Mouse (Mus musculus) MEL-GATA-1-ER (cell line): ENCODE measurements around the gene Samd4b.
A peak's percentile ranks its signal among the peaks of the same experiment; 100 is the strongest.

ENCODE experiments used
- DNase-seq: peaks from one replicate; pipeline ENCODE4 v3.0.0-alpha.2; 2012; ENCODE audit warnings: low read depth; ENCODE audit errors: extremely low read depth

Samd4b gene

GRCm38 (mm10) chr7:28447865-28448820, 149.8 kb downstream of the Samd4b start:
- no peak for DNase-seq

DNA sequence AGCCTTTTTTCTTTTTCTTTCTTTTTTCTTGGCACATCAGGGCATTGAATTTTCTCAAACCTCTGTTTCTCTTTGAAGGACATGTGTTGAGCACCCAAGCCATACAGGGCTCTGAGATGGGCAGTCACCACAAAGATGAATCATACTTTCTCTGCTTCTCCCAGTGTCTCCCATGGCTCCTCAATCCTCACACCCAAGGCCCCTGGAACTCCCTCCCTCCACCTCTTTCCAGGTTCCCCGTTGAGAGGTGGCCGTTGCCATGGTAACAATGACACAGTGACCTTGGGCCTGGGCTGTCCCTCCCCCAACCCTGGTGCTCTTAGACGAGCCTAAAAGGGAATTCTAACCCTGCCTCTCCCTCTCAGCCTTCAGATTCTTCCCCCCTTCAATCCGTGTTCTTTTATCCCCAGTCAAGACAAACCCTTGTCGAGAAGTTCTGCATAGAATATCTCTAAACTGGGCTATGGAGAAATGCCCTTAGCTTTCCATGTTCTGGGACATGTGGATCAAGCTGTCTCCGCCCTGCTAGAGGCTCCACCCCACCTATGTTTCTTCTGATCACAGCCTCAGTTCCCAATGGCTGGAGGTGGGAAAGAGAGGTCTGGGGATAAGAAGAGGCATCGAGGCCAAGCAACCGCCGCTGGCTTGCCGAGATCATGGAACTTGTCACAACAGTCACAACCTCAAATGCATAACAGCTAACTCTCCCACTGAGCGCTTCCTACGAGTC, 150.7 kb downstream of the Samd4b start:
- DNase-seq: no peak

DNA sequence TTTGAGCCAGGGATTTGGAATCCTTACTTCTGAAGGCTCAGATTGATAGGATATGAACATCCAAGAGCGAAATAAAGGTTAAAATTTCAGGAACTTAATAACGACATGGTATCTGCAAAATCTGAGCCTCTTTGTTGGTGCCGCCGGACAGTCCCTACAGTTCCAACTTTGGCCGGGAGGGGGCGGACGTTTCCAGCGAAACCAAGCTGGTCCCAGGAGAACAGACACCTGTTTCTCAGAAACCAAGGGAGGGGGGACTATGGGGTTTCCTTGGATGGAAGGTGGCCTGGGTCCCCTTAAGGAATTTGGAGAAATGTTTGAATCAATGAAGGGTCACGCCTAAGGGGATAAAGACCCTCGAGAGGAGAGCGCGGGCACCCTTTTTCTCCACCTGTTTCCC, 151.5 kb downstream of the Samd4b start:
- no peak for DNase-seq

DNA sequence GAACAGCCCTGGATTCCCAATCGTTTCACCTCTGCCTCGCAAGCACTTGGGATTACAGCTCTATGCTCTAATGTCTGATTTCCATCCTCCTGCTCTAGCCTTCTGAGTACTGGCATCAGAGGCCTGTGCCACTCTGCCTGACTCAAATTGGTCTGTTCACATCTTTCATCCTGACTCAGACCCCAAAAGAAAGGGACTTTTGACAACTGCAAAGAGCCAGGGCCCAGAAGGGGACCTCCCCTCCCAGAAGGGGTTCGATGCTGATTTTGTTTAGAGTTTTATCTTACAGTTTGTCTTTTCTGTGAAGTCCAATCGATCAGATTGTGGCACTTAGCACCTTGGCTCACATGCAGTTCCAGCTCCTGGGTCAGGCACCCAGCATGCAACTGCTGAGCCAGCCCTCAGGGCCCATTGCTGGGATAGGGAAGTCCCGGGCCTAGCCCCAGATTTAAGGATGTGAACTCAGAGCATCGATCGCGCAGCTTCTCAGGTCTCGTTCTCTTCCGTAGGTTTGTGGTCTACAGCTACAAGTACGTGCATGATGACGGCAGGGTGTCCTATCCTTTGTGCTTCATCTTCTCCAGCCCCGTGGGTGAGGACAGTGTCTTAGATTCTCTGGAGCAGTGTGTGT, 153.5 kb downstream of the Samd4b start:
- no peak for DNase-seq

- peak; percentile 70 for DNase-seq
Observed at GRCm38 (mm10) chr7:28442688-28443087, 155.3 kb downstream of the Samd4b start.

DNA sequence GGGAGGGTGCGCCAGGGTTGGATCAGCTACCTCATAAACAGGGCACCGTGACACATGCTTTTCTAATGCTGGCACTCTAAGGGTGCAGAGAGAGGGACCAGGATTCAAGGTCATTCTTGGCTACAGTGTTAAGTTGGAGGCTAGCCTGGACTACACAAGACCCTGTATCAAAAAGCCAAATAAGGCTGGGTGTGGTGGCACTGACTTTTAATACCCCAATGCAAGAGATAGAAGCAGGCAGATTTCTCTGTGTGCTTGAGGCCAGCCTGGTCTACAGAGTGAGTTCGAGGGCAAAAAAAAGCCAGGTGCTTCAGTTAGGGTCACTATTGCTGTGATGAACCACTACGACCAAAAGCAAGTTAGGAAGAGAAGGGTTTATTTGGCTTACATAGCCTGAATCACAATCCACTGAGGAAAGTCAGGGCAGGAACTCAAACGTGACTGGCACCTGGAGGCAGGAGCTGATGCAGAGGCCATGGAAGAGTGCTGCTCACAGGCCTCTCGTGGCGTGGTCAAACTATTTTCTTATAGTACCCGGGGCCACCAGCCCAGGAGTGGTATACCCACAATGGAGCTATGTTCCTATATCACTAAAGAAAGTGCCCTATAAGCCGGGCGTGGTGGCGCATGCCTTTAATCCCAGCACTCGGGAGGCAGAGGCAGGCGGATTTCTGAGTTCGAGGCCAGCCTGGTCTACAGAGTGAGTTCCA, 156.0 kb downstream of the Samd4b start:
- no peak for DNase-seq

DNA sequence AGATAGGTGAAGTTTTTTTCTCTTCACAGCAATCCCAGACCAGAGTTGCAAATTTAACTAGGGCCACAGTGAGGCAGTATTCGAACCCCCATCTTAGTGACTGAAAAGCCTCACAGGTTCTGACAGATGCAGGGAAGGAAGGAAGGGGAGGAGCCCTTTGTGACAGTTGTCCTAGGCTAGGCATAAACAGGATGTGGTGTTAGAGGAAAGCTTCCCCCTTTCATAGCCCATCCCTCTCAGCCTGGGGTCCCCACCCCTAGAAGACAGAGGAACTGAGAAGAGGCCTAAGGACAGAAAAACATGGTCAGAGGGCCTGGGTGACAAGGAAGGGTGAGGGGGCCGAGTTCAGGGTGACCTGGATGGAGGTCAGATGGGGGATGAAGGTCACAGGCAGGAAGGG, 157.2 kb downstream of the Samd4b start:
- DNase-seq: peak; percentile 83

DNA sequence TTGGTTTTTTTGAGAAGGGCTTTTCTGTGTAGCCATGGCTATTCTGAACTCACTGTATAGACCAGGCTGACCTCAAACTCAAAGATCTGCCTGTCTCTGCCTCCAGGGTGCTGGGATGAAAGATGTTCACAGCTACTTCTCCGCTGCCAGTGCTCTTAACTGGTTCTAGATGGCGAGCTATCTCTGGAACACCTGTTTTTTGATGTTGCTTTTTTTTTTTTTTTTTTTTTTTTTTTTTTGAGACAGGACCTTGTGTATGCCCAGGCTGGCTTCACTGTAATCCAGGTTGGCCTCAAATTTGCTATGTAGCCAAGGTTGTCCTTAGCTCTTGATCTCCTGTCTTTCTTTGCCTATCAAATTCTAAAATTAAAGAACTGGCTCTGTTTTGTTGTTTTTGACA, 159.2 kb downstream of the Samd4b start:
- no peak for DNase-seq

GRCm38 (mm10) chr7:28437964-28438363, 160.0 kb downstream of the Samd4b start:
- DNase-seq: no peak

DNA sequence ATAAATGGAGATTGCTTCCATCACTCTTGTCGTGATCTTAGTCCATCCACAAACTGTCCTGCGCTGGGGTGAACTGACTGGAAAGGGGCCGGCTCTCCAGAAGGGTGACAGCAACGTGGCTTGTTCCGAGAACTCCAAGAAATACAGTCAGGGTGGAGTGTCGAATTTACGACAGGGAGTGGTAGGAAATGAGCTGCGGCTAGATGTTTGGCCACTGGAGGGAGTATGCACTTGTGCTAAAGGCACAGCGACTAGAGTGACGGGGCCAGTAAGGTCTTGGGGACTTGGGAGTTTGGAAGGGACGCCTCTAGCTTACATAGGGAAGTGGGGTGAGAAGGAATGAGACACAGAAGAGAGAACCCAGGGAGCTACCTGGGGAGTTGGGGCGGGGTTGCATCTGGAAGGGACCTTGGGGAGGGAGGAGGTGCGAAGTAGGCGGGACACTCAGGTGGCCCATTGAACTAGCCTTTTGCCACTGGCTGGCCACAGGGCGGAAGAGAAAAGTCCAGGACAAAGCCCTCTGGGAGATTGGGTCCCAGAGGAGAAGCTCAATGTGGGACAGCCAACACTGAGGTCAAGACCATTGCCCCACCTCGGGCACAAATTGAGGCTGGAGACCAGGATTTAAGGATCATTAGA, 160.9 kb downstream of the Samd4b start, which contains the start of gene Gmfg:
TSS of gene Gmfg (plus strand) at position 516 of the 639 bp plus-strand sequence.
- DNase-seq: peak; percentile 94

DNA sequence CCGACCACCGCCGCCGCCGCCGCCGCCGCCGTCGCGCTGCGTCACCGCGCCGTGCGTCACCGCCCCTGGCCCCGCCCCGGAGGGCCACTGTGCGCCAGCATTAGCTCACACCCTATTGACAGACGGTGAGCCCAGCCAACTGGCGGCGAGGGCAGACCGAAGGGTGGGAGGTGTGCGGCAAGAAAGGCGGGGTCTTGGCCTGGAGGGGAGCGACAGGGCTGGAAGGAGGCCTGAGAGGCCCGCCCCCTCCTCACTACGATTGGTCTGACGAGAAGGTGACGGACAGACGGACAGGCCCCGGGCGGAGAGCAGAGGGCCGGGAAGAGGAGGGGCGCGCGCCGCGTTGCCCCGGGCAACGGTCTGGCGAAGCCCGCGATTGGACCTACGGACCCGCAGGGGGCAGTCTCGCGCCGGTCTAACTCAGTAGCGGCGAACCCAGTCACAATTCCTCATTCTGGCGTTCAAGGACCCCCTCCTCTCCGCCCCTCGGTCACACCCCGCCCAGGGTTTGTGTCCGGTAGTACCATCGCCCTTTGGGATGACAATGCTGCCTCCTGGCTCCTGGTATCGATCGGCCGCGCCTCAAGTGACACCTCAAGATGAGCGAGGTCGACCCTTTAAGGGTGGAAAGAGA, 161.6 kb downstream of the Samd4b start:
- DNase-seq: peak; percentile 95

- no peak for DNase-seq
Observed at GRCm38 (mm10) chr7:28435660-28436259, 162.2 kb downstream of the Samd4b start.

DNA sequence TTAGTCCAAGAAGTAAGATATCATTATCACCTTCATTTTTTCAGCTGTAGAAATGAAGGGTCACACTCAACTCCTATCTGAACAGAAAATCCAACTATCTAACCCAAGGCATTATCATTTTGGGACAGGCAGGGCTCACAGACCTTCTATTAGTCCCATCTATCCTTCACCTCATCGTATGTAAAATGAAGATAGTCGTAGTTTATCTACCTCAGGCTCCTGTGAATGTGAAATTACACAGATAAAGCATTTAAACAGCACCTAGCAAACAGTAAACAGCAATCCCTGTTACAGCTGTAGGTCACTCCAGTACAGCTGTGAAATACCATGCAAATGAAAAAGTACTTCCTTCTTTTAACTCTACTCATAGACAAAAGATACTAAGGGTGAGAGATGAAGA, 165.7 kb downstream of the Samd4b start:
- DNase-seq: no peak

DNA sequence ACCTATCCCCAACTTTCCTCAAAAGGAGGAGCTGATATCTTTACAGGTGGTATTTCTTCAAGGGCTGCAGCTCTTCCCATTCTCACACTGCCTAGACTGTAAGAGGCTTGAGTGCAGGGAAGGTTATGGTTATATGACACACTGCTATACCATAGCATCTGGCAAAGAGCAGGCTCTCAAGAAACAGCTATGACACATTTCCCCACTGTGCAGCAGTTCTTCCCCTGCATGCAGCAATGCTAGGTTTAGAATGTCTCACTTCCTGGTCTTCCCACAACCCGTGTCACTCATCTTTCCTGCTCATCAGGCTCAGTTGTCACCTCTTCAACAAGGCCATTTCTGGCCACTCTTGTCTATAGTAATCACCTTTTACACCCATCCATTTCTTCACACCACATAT, 167.4 kb downstream of the Samd4b start:
- DNase-seq: no peak

- DNase-seq: no peak
Observed at GRCm38 (mm10) chr7:28427738-28428137, 170.2 kb downstream of the Samd4b start.

- DNase-seq: no peak
Observed at GRCm38 (mm10) chr7:28423018-28423417, 174.9 kb downstream of the Samd4b start.

- no peak for DNase-seq
Observed at GRCm38 (mm10) chr7:28419416-28419815, 178.5 kb downstream of the Samd4b start.

- no peak for DNase-seq
Observed at GRCm38 (mm10) chr7:28418096-28418670, 179.8 kb downstream of the Samd4b start.

DNA sequence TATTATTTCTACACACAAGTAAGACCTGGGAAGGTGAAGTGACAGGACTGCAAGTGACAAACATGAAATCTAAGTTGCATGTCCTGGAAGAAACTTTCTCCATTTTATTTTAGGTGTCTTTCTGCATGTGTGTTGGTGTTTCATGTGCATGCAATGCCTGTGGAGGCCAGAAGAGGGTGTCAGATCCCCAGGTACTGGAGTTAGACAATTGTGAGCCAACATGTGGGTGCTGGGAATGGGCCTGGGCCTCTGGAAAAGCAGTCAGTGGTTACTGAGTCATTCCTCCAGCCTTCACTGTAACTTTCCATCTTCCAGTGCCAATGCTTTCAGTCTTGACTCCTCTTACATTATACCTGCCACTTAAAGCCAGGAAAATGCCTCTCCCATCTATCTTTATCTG, 180.6 kb downstream of the Samd4b start:
- no peak for DNase-seq

GRCm38 (mm10) chr7:28412826-28413225, 185.1 kb downstream of the Samd4b start:
- DNase-seq: no peak
